Mouse (Mus musculus) heart, embryonic 14.5 days (tissue): ENCODE measurements around the gene Aco2. TPM values are rescaled to one million over a fixed set of nuclear protein-coding genes. Genes with fewer than 3 reads are reported as not detected.
A peak's percentile ranks its signal among the peaks of the same experiment; 100 is the strongest.

ENCODE experiments used
- ATAC-seq: fragments of 200-750 bp; cut with Nextera tagmentation; 2 replicates; pipeline ENCODE4 v1.8.0; 2017; ENCODE audit warnings: low read depth, moderate TSS enrichment; ENCODE audit not compliant: insufficient number of reproducible peaks, insufficient read depth, low FRiP score
- H3K27ac ChIP-seq, 2 experiments: fragments of 200-500 bp in 1 of 2; fragments of 300-500 bp in 1 of 2; sonication (generic) in 1 of 2; replicated peaks in 1 of 2; 2 replicates each; pipeline ENCODE4 v1.5.1; 2012 to 2014; ENCODE audit warnings: low read depth in 2 of 2, low read length in 2 of 2, control low read depth in 1 of 2, mild to moderate bottlenecking in 1 of 2, mixed read lengths in 1 of 2; ENCODE audit not compliant: control insufficient read depth in 1 of 2, insufficient read depth in 1 of 2
- H3K27me3 ChIP-seq: fragments of 300-500 bp; sonication (generic); 2 replicates; pipeline ENCODE4 v1.6.1; 2014; ENCODE audit warnings: mild to moderate bottlenecking, low read length, control low read depth; ENCODE audit not compliant: control insufficient read depth, insufficient read depth
- H3K36me3 ChIP-seq: fragments of 300-500 bp; sonication (generic); 2 replicates; pipeline ENCODE4 v1.6.1; 2014; ENCODE audit warnings: mild to moderate bottlenecking, control low read depth, low read length, mixed read lengths; ENCODE audit not compliant: control insufficient read depth, insufficient read depth
- H3K4me1 ChIP-seq, 2 experiments: fragments of 200-500 bp in 1 of 2; fragments of 300-500 bp in 1 of 2; sonication (generic) in 1 of 2; 2 replicates each; pipeline ENCODE4 v1.6.1; 2012 to 2014; ENCODE audit warnings: low read length in 2 of 2, control low read depth in 1 of 2, mixed read lengths in 1 of 2; ENCODE audit not compliant: control insufficient read depth in 2 of 2, insufficient read depth in 2 of 2
- H3K4me2 ChIP-seq: fragments of 300-500 bp; sonication (generic); 2 replicates; pipeline ENCODE4 v1.6.1; 2014; ENCODE audit warnings: mild to moderate bottlenecking, low read length
- H3K4me3 ChIP-seq, 2 experiments: fragments of 200-500 bp in 1 of 2; fragments of 300-500 bp in 1 of 2; sonication (generic) in 1 of 2; 2 replicates each; pipeline ENCODE4 v1.5.1; 2012 to 2014; ENCODE audit warnings: low read length in 2 of 2, mild to moderate bottlenecking in 2 of 2, control low read depth in 1 of 2, low read depth in 1 of 2, moderate library complexity in 1 of 2; ENCODE audit not compliant: control insufficient read depth in 1 of 2, insufficient read depth in 1 of 2
- H3K9ac ChIP-seq: fragments of 300-500 bp; sonication (generic); 2 replicates; pipeline ENCODE4 v1.6.1; 2014; ENCODE audit warnings: mild to moderate bottlenecking, low read length
- H3K9me3 ChIP-seq: fragments of 300-500 bp; sonication (generic); 2 replicates; pipeline ENCODE4 v1.6.1; 2016; ENCODE audit warnings: low read length, control low read depth; ENCODE audit not compliant: control insufficient read depth
- WGBS: fragments of 180-500 bp; shearing (Covaris S2); extraction: QIAGEN DNeasy Blood & Tissue Kit; methylation state at CpG from one replicate; pipeline ENCODE4 v1.1.7; 2014; 5-methylcytosine and 5-hydroxymethylcytosine counted together
- polyA plus RNA-seq: library from polyadenylated mRNA; unstranded; fragments of >200 nt; fragmentation: Nextera tagmentation; extraction: Ambion mirVana; gene quantifications from 2 replicates; pipeline ENCODE4 v1.2.1, GENCODE M21; 2014

The Aco2 gene
- polyA plus RNA-seq, 1 experiment from 2014 or later = 571 TPM

- Histone ChIP-seq H3K9ac (no peak overlapping the region), H3K27me3 (no peaks in the 10 kb centered on the region), H3K9me3 (no peaks in the 10 kb centered on the region), H3K36me3 (peaks cover 62% of the 10 kb centered on the region), H3K27ac (no peak overlapping the region), H3K4me3 (no peak overlapping the region), H3K4me2 (no peak overlapping the region), H3K4me1 (peaks cover 0 to 12% of the 10 kb centered on the region in 2 experiments; a peak in 3 of 4 replicates)
- no peak for ATAC-seq
- 79% methylated on average over 6 of the region's 6 CpGs for WGBS
Measured at GRCm38 (mm10) chr15:81886795-81887550, 14.9 kb downstream of the Aco2 start.

DNA sequence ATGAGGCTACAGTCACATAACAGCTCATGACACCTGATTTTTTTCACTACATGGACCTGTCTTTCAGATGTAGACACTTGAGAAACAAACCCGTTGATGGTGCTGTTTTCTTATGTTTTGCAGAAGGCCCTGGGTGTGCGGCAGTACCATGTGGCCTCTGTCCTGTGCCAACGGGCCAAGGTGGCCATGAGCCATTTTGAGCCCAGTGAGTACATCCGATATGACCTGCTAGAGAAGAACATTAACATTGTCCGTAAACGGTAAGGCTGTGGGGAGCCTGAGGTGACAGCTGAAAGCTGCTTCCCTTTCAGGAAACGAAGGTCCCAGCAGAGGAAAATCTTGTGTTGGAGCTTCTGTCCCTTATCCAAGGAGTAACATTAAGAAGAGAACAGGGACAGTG, 17.1 kb downstream of the Aco2 start:
- no peaks in the 10 kb centered on the region for H3K9me3 ChIP-seq
- no peaks in the 10 kb centered on the region for H3K27me3 ChIP-seq
- ATAC-seq = no peak
- WGBS = 89% methylated on average over 7 of the region's 7 CpGs
- H3K9ac ChIP-seq = no peak overlapping the region
- H3K27ac ChIP-seq = no peak overlapping the region
- no peak overlapping the region for H3K4me3 ChIP-seq
- peaks cover 83% of the 10 kb centered on the region for H3K36me3 ChIP-seq
- no peak overlapping the region for H3K4me2 ChIP-seq
- peaks cover 0 to 9% of the 10 kb centered on the region in 2 experiments; a peak in 3 of 4 replicates for H3K4me1 ChIP-seq

DNA sequence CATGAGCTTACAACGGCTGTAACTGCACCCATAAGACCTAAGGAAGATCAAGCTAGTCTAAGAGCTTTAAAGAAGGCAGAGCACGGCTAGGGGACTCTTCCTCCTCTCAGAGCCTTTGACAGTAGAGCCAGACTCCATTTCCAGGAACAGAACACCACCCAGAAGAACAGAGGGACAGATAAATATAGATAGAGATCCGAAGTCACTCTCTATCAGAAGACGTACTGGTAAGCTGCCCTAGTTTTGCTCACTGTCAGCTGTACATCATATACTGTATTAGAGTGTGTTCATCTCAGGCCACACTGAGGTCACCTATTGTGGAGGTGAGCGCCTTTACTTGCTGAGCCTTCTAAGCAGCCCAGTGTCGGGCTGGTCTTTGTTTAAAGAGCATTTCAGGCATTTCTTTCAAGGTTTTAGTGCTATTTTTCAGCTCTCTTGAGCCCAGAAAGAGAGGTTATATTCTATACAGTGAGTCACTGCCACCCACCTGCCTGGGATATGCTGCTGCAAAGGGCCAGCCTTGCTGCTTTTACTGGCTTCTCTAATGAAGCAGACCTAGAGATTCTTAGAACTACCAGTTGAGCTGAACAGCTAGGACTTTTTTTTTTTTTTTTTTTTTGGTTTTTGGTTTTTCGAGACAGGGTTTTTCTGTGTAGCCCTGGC, 19.2 kb downstream of the Aco2 start:
- Histone ChIP-seq H3K27me3 (no peaks in the 10 kb centered on the region), H3K9ac (no peak overlapping the region), H3K36me3 (peaks cover 96% of the 10 kb centered on the region), H3K4me3 (no peak overlapping the region), H3K4me2 (no peak overlapping the region), H3K27ac (no peak overlapping the region), H3K9me3 (no peaks in the 10 kb centered on the region), H3K4me1 (peaks cover 0 to 4% of the 10 kb centered on the region in 2 experiments; a peak in 2 of 4 replicates)
- no peak for ATAC-seq
- WGBS = 84% methylated on average over 7 of the region's 7 CpGs

GRCm38 (mm10) chr15:81891822-81892580, 19.9 kb downstream of the Aco2 start:
- no peak overlapping the region for H3K9ac ChIP-seq
- ATAC-seq = no peak
- H3K27ac ChIP-seq = no peak overlapping the region
- no peak overlapping the region for H3K4me2 ChIP-seq
- peaks cover 98% of the 10 kb centered on the region for H3K36me3 ChIP-seq
- H3K9me3 ChIP-seq = no peaks in the 10 kb centered on the region
- H3K4me1 ChIP-seq = peaks cover 0 to 4% of the 10 kb centered on the region in 2 experiments; a peak in 2 of 4 replicates
- H3K4me3 ChIP-seq = no peak overlapping the region
- WGBS = 83% methylated on average over 8 of the region's 8 CpGs
- H3K27me3 ChIP-seq = no peaks in the 10 kb centered on the region

- WGBS = 62% methylated on average over 1 of the region's 1 CpGs
- Histone ChIP-seq H3K36me3 (peaks cover 98% of the 10 kb centered on the region), H3K4me2 (no peak overlapping the region), H3K4me3 (no peak overlapping the region), H3K27ac (no peak overlapping the region), H3K9me3 (no peaks in the 10 kb centered on the region), H3K27me3 (no peaks in the 10 kb centered on the region), H3K4me1 (peaks cover 2 to 9% of the 10 kb centered on the region in 2 experiments; a peak in 3 of 4 replicates), H3K9ac (no peak overlapping the region)
- no peak for ATAC-seq
Measured at GRCm38 (mm10) chr15:81894002-81894401, 21.9 kb downstream of the Aco2 start.

- Histone ChIP-seq H3K27ac (no peak overlapping the region), H3K27me3 (no peaks in the 10 kb centered on the region), H3K36me3 (peaks cover 98% of the 10 kb centered on the region), H3K4me2 (no peak overlapping the region), H3K4me3 (no peak overlapping the region), H3K4me1 (peaks cover 4 to 11% of the 10 kb centered on the region in 2 experiments; a peak in 3 of 4 replicates), H3K9ac (no peak overlapping the region), H3K9me3 (no peaks in the 10 kb centered on the region)
- ATAC-seq = no peak
- 73% methylated on average over 2 of the region's 2 CpGs for WGBS
Measured at GRCm38 (mm10) chr15:81896407-81896806, 24.3 kb downstream of the Aco2 start.

- H3K27me3 ChIP-seq = no peaks in the 10 kb centered on the region
- ATAC-seq = no peak
- H3K4me2 ChIP-seq = no peak overlapping the region
- H3K9me3 ChIP-seq = no peaks in the 10 kb centered on the region
- WGBS = 92% methylated on average over 5 of the region's 5 CpGs
- peaks cover 4 to 11% of the 10 kb centered on the region in 2 experiments; a peak in 3 of 4 replicates for H3K4me1 ChIP-seq
- H3K27ac ChIP-seq = 0 out of 4 replicates have a peak overlapping the region, but pooled peaks of 1 of the 2 experiments have one; percentile 42
- peaks cover 98% of the 10 kb centered on the region for H3K36me3 ChIP-seq
- H3K4me3 ChIP-seq = no peak overlapping the region
- H3K9ac ChIP-seq = no peak overlapping the region
Measured at GRCm38 (mm10) chr15:81897607-81898285, 25.6 kb downstream of the Aco2 start.
